Mouse (Mus musculus): ENCODE data around the gene Arhgap30.

DNA sequence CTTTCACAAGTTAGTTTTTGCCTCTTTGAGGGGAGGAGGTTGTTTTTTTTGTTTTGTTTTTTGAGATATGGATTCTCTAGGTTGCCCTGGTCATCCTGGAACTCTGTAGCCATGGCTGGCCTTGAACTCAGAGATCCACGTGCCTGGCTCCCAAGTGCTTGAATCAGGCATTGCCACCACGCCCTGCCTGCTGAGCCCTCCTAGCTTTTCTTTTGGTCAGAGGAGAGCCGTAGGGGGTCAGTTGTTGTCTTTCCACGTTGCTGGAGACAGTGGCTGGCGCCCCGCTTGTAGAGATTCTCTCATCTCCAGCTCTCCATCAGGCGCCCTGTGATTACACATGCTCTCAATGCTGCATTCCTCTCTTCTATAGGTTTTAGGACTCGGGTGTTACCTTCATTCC, 24.9 kb downstream of the Arhgap30 start:
- TF ChIP-seq POLR2A (IDR thresholded peaks at IDR 0.05; ENCODE audit: insufficient read length, low read depth) (no peak), MYOD1 (IDR thresholded peaks at IDR 0.05; ENCODE audit: control insufficient read depth in 1 of 3, insufficient read length in 2 of 3, low read depth in 2 of 3) (no peak)

All from myocyte (in vitro differentiated cells).